Mouse (Mus musculus): ENCODE data around the gene Ssbp4. TPM values are rescaled to one million over a fixed set of nuclear protein-coding genes. Genes with fewer than 3 reads are reported as not detected.

The Ssbp4 gene
- polyA plus RNA-seq, 1 experiment from 2014 or later = 173 TPM

GRCm38 (mm10) chr8:70613763-70614162, 5.1 kb upstream of the Ssbp4 start:
- H3K27ac ChIP-seq (ENCODE audit: low read length) = no peak overlapping the region
- H3K36me3 ChIP-seq (ENCODE audit: control insufficient read depth, insufficient read depth, low read length) = no peaks in the 10 kb centered on the region
- H3K9me3 ChIP-seq (replicated peaks; ENCODE audit: control insufficient read depth, low read length, poor library complexity, severe bottlenecking) = no peaks in the 10 kb centered on the region
- ATAC-seq = no peak
- H3K4me1 ChIP-seq (ENCODE audit: control insufficient read depth, insufficient read depth, low read length) = peaks cover 26% of the 10 kb centered on the region
- H3K4me3 ChIP-seq (ENCODE audit: low read depth, low read length) = no peak overlapping the region
- 20% methylated on average over 1 of the region's 1 CpGs for WGBS
- no peaks in the 10 kb centered on the region for H3K27me3 ChIP-seq (ENCODE audit: control insufficient read depth, insufficient read depth, low read depth, low read length)
- H3K4me2 ChIP-seq (ENCODE audit: low read length) = no peak overlapping the region
- H3K9ac ChIP-seq (ENCODE audit: low read depth, low read length) = no peak overlapping the region

- H3K4me3 ChIP-seq (ENCODE audit: low read depth, low read length) = peak overlapping the region; percentile 35
- peaks cover 38% of the 10 kb centered on the region for H3K4me1 ChIP-seq (ENCODE audit: control insufficient read depth, insufficient read depth, low read length)
- no peaks in the 10 kb centered on the region for H3K9me3 ChIP-seq (replicated peaks; ENCODE audit: control insufficient read depth, low read length, poor library complexity, severe bottlenecking)
- WGBS = 0% methylated on average over 6 of the region's 6 CpGs
- H3K27me3 ChIP-seq (ENCODE audit: control insufficient read depth, insufficient read depth, low read depth, low read length) = no peaks in the 10 kb centered on the region
- no peak for ATAC-seq
- H3K9ac ChIP-seq (ENCODE audit: low read depth, low read length) = peak overlapping the region; percentile 62
- no peaks in the 10 kb centered on the region for H3K36me3 ChIP-seq (ENCODE audit: control insufficient read depth, insufficient read depth, low read length)
- peak overlapping the region; percentile 58 for H3K27ac ChIP-seq (ENCODE audit: low read length)
- H3K4me2 ChIP-seq (ENCODE audit: low read length) = peak overlapping the region; percentile 85
Measured at GRCm38 (mm10) chr8:70611849-70612248, 3.2 kb upstream of the Ssbp4 start.

GRCm38 (mm10) chr8:70610796-70611771, 2.4 kb upstream of the Ssbp4 start:
- peak overlapping the region; percentile 85 for H3K4me2 ChIP-seq (ENCODE audit: low read length)
- H3K4me1 ChIP-seq (ENCODE audit: control insufficient read depth, insufficient read depth, low read length) = peaks cover 45% of the 10 kb centered on the region
- peak overlapping the region; percentile 62 for H3K9ac ChIP-seq (ENCODE audit: low read depth, low read length)
- H3K27me3 ChIP-seq (ENCODE audit: control insufficient read depth, insufficient read depth, low read depth, low read length) = no peaks in the 10 kb centered on the region
- H3K27ac ChIP-seq (ENCODE audit: low read length) = peak overlapping the region; percentile 58
- ATAC-seq = peak; percentile 1; the same call in 1 of the 2 replicates
- H3K4me3 ChIP-seq (ENCODE audit: low read depth, low read length) = peak overlapping the region; percentile 35
- H3K9me3 ChIP-seq (replicated peaks; ENCODE audit: control insufficient read depth, low read length, poor library complexity, severe bottlenecking) = no peaks in the 10 kb centered on the region
- H3K36me3 ChIP-seq (ENCODE audit: control insufficient read depth, insufficient read depth, low read length) = no peaks in the 10 kb centered on the region
- under 1% methylated on average over 54 of the region's 54 CpGs for WGBS

- H3K9ac ChIP-seq (ENCODE audit: low read depth, low read length) = peak overlapping the region; percentile 50
- WGBS = 1% methylated on average over 42 of the region's 45 CpGs
- H3K36me3 ChIP-seq (ENCODE audit: control insufficient read depth, insufficient read depth, low read length) = no peaks in the 10 kb centered on the region
- no peaks in the 10 kb centered on the region for H3K9me3 ChIP-seq (replicated peaks; ENCODE audit: control insufficient read depth, low read length, poor library complexity, severe bottlenecking)
- peak overlapping the region; percentile 85 for H3K4me2 ChIP-seq (ENCODE audit: low read length)
- 0 out of 2 replicates have a peak, but pooled peaks have one; percentile 4 for ATAC-seq
- no peaks in the 10 kb centered on the region for H3K27me3 ChIP-seq (ENCODE audit: control insufficient read depth, insufficient read depth, low read depth, low read length)
- peaks cover 47% of the 10 kb centered on the region for H3K4me1 ChIP-seq (ENCODE audit: control insufficient read depth, insufficient read depth, low read length)
- H3K4me3 ChIP-seq (ENCODE audit: low read depth, low read length) = peak overlapping the region; percentile 37
- peak overlapping the region; percentile 81 for H3K27ac ChIP-seq (ENCODE audit: low read length)
Measured at GRCm38 (mm10) chr8:70609849-70610795, 1.4 kb upstream of the Ssbp4 start.

GRCm38 (mm10) chr8:70609368-70609848, 736 bp upstream of the Ssbp4 start:
- under 1% methylated on average over 31 of the region's 39 CpGs for WGBS
- no peaks in the 10 kb centered on the region for H3K36me3 ChIP-seq (ENCODE audit: control insufficient read depth, insufficient read depth, low read length)
- H3K4me3 ChIP-seq (ENCODE audit: low read depth, low read length) = peak overlapping the region; percentile 37
- peak overlapping the region; percentile 85 for H3K4me2 ChIP-seq (ENCODE audit: low read length)
- peak overlapping the region; percentile 50 for H3K9ac ChIP-seq (ENCODE audit: low read depth, low read length)
- peaks cover 48% of the 10 kb centered on the region for H3K4me1 ChIP-seq (ENCODE audit: control insufficient read depth, insufficient read depth, low read length)
- no peaks in the 10 kb centered on the region for H3K9me3 ChIP-seq (replicated peaks; ENCODE audit: control insufficient read depth, low read length, poor library complexity, severe bottlenecking)
- H3K27ac ChIP-seq (ENCODE audit: low read length) = peak overlapping the region; percentile 81
- ATAC-seq = peak; percentile 16
- no peaks in the 10 kb centered on the region for H3K27me3 ChIP-seq (ENCODE audit: control insufficient read depth, insufficient read depth, low read depth, low read length)

- WGBS = 1% methylated on average over 83 of the region's 84 CpGs
- Histone ChIP-seq H3K4me1 (ENCODE audit: control insufficient read depth, insufficient read depth, low read length) (peaks cover 49% of the 10 kb centered on the region), H3K9me3 (replicated peaks; ENCODE audit: control insufficient read depth, low read length, poor library complexity, severe bottlenecking) (no peaks in the 10 kb centered on the region)
Measured at GRCm38 (mm10) chr8:70607898-70608748, 549 bp downstream of the Ssbp4 start.

GRCm38 (mm10) chr8:70607603-70607897, 1.1 kb downstream of the Ssbp4 start:
- Histone ChIP-seq H3K4me3 (ENCODE audit: low read depth, low read length) (peak overlapping the region; percentile 68), H3K27me3 (ENCODE audit: control insufficient read depth, insufficient read depth, low read depth, low read length) (no peaks in the 10 kb centered on the region), H3K4me1 (ENCODE audit: control insufficient read depth, insufficient read depth, low read length) (peaks cover 49% of the 10 kb centered on the region), H3K4me2 (ENCODE audit: low read length) (peak overlapping the region; percentile 85), H3K9me3 (replicated peaks; ENCODE audit: control insufficient read depth, low read length, poor library complexity, severe bottlenecking) (no peaks in the 10 kb centered on the region), H3K9ac (ENCODE audit: low read depth, low read length) (peak overlapping the region; percentile 79), H3K27ac (ENCODE audit: low read length) (peak overlapping the region; percentile 59; the same call in 1 of the 2 replicates), H3K36me3 (ENCODE audit: control insufficient read depth, insufficient read depth, low read length) (no peaks in the 10 kb centered on the region)
- WGBS = 26% methylated on average over 6 of the region's 6 CpGs
- ATAC-seq = 0 out of 2 replicates have a peak, but pooled peaks have one; percentile 1

More at GRCm38 (mm10) chr8:70607898-70608748, 549 bp downstream of the Ssbp4 start:
- Histone ChIP-seq H3K36me3 (ENCODE audit: control insufficient read depth, insufficient read depth, low read length) (no peaks in the 10 kb centered on the region), H3K27me3 (ENCODE audit: control insufficient read depth, insufficient read depth, low read depth, low read length) (no peaks in the 10 kb centered on the region), H3K4me3 (ENCODE audit: low read depth, low read length) (peak overlapping the region; percentile 68), H3K9ac (ENCODE audit: low read depth, low read length) (peak overlapping the region; percentile 79), H3K4me2 (ENCODE audit: low read length) (peak overlapping the region; percentile 85), H3K27ac (ENCODE audit: low read length) (peak overlapping the region; percentile 59)
- peak; percentile 13; the same call in 1 of the 2 replicates for ATAC-seq

Data from midbrain, embryonic 16.5 days (tissue).